Mouse (Mus musculus) kidney, postnatal 36 days (tissue): Measurements from ENCODE around the gene Olfr228.
"Not testable (repeated sequence)": the region's sequence is repeated elsewhere in the genome, so short reads cannot be mapped to it uniquely, and the experiment has no call there.

Experiments
- DNase-seq, 2 experiments: peaks; one replicate each; pipeline ENCODE4 v3.0.0; 2021 to 2022; ENCODE audit warnings: mixed read lengths in 2 of 2

Olfr228 gene

GRCm38 (mm10) chr2:86487286-86487685 is at the start of gene Olfr228:
TSS of gene Olfr228 (minus strand) at chr2:86487386.
- no peak for DNase-seq

DNA sequence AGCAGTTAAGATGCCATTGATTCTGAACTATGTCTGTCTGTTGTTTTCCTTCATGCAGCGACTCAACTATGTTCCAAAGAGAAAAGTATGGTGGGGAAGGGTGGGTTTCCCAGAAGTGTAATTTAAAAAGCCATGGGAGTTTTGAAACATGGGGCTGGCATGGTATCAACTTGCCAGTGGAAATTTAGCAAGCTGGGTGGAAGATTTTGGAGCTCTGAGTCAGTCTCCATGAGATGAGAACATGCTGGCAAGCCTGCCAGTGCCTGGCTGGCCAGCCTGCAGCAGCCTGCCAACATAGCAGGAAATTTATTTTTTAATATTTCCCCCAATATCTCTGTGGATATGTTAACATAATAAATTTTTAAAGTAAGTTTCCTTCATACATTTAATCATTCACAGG is 43.8 kb upstream of the Olfr228 start:
- no peak for DNase-seq

DNA sequence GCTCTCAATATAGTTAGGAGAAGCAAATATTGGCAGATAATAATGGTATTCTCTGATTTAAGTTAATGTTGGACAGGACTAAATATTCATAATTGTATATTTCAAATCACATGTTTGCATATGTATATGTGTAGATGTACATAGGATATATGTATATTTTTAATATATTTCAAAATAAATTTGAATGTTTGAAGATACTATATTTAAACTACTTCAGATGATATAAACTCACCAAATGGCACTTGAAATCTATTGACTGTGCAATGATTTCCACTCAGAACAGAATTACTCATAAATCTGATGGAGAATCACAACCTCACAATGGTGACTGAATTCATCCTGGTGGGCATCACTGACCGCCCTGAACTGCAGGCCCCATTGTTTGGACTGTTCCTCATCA is 21.0 kb upstream of the Olfr228 start, which contains the start of gene Olfr1076:
Olfr1076 (plus strand) TSS at position 301 of the 400 bp plus-strand sequence.
- no peak for DNase-seq

- DNase-seq: peak; percentile 27 to 69
These were observed 22.6 kb downstream of the Olfr228 start for GRCm38 (mm10) chr2:86464442-86465109.

GRCm38 (mm10) chr2:86460434-86460833 is 26.8 kb downstream of the Olfr228 start:
- DNase-seq: no peak

DNA sequence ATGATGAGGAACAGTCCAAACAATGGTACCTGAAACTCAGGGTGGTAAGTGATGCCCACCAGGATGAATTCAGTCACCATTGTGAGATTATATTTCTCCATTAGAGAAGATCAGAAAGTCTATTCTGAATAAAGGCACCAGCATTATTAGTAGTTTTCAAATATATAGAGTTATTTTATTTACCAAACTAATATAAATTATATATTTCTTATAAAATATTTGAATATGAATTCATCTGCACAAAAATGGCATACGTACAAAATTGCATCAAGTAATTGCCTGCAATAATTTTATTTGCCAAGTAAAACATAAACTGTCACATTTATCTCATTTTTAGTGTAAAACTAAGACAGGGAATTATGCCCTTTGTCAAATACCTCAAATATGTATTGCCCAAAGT is 31.0 kb downstream of the Olfr228 start, which contains the start of gene Olfr1066:
Olfr1066 (minus strand) TSS at position 101 of the 400 bp plus-strand sequence.
- no peak for DNase-seq

DNA sequence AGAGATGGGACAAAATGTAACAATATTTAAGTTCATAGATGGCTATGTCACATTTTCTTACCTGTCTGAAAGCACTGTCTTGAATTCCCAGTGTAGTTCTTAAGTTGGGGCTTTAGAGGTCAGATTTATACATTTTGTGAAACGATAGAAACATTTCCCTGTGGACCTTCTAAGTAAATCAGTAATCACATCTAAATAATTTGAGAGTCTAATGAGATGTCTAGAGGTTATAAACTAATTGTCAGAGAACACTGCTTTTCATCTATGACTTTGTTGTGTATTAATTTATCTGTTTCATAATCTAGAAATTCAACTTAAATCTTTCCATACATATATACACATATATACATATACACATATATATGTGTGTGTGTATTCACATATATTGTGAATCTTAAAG is 36.7 kb downstream of the Olfr228 start, which contains the start of gene Olfr1065:
Olfr1065 (minus strand) TSS at position 101 of the 400 bp plus-strand sequence.
- not testable (repeated sequence) for DNase-seq

DNA sequence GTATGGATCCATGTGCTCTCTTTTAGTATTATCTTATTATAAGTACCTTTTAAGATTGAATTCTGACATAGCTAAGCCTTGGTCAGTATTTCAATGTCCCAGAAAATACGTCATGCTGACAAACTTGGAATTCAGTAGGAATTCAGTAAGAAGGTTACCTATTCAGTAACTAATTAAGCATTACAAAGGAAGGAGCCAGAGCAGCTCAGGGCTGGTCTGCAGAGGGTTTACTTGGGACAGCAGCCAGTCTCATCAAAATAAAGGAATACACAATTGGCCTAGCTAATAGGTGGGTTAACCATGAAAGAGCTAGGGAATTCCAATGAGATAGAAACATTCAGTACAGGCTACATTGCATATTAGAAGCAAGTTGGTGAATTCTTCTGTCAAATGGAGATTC is 45.1 kb downstream of the Olfr228 start:
- not testable (repeated sequence) for DNase-seq
